Mouse (Mus musculus): Measurements from ENCODE around the gene Dnajc5. TPM values are rescaled to one million over a fixed set of nuclear protein-coding genes. Genes with fewer than 3 reads are reported as not detected.

Gene Dnajc5
- polyA plus RNA-seq, 1 experiment = 31.8 TPM

DNA sequence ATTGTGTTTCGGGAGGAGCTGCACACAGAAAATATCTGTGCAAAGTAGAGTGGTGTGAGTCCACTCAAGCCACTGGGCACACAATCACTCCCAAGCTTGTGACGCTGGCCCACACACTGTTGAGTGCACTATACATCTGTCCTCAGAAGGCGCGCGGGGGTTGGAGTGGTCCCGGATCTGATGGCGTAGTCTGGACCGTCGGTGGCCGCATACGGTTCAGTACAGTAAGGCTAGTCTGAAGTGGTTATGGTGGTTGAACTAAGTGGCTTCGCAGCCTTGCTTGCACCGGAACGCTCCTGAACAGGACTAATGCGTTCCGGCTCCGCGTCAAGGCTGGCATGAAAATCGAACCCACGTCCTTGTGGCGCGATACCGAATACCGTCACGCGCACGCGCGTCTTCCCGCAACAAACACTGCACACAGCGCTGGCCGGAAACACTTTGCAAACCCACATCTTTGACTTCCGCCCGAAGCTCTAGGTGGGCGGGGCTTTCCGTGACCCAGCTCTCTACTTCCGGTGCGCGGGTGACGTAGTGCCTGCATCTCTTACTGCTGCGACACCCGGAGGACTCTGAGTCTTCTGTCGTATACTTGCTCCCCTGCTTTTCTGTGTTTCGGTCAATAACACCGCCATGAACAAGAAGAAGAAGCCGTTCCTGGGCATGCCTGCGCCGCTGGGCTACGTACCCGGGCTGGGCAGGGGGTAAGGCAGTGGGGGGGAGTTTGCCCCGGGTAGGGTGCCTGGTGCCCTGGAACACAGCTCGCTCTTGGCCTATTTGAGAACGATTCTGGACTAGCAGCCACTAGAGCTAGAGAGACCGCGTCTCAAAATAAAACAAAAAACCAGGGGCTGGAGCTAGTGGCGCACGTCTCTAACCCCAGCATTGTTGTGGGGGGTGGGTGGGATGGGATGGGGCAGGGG lies 80.8 kb downstream of the Dnajc5 start:
- no peak for TF ChIP-seq GATA1 (IDR thresholded peaks at IDR 0.05; ENCODE audit: low read length)

DNA sequence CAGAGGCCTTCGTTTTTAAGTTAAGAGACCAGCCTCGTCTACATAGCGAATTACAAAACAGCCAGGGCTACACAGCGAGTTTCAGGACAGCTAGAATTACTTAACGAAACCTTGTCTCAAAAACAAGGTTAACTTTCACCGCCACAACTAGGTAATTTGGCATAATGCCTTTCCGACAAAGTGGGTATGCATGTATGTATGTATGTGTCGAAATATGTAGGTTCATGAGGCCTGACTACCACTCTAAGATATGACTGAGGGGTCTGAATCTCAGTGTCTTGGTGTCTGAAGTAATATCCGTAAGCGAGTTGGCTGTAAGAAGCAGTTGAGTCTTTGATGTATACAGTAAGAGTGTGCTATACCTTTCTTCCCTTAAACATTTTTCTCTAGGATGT lies 81.5 kb downstream of the Dnajc5 start:
- TF ChIP-seq GATA1 (IDR thresholded peaks at IDR 0.05; ENCODE audit: low read length) = no peak

GRCm38 (mm10) chr2:181602367-181602766 lies 82.1 kb downstream of the Dnajc5 start:
- TF ChIP-seq GATA1 (IDR thresholded peaks at IDR 0.05; ENCODE audit: low read length) = no peak

Other genes starting within 250 kb of the Dnajc5 start
- gene Gmeb2, start 232.4 kb upstream of the Dnajc5 start, polyA plus RNA-seq (2012) = 10.8 and 19.1 TPM in 2 replicates
- not detected in 2 replicates for gene Stmn3, start 206.0 kb upstream of the Dnajc5 start, polyA plus RNA-seq (2012)
- gene Rtel1, start 200.7 kb upstream of the Dnajc5 start, polyA plus RNA-seq (2012) = 25.1 and 35.5 TPM in 2 replicates
- 36.5 and 42.9 TPM in 2 replicates for gene Zgpat, start 155.6 kb upstream of the Dnajc5 start, polyA plus RNA-seq (2012)
- 21.7 and 25.2 TPM in 2 replicates for gene Arfrp1, start 155.1 kb upstream of the Dnajc5 start, polyA plus RNA-seq (2012)
- 17.7 and 30.2 TPM in 2 replicates for gene Lime1, start 140.4 kb upstream of the Dnajc5 start, polyA plus RNA-seq (2012)
- 0.11 and 0.22 TPM in 2 replicates for gene Zbtb46, start 61.1 kb upstream of the Dnajc5 start, polyA plus RNA-seq (2012)
- gene Abhd16b, start 27.3 kb upstream of the Dnajc5 start, polyA plus RNA-seq (2012) = not detected in 2 replicates
- gene Tpd52l2, start 23.3 kb upstream of the Dnajc5 start, polyA plus RNA-seq (2012) = 31.1 and 70.5 TPM in 2 replicates
- gene Uckl1, start 64.4 kb downstream of the Dnajc5 start, polyA plus RNA-seq (2012) = 71.6 and 72.0 TPM in 2 replicates
- 25.6 and 26.6 TPM in 2 replicates for gene Prpf6, start 71.4 kb downstream of the Dnajc5 start, polyA plus RNA-seq (2012)
- 82.6 and 93.4 TPM in 2 replicates for gene Zfp512b, start 72.3 kb downstream of the Dnajc5 start, polyA plus RNA-seq (2012)
- 2.2 and 2.4 TPM in 2 replicates for gene Samd10, start 78.7 kb downstream of the Dnajc5 start, polyA plus RNA-seq (2012)
- not detected in 2 replicates for gene Gm29797, start 136.5 kb downstream of the Dnajc5 start, polyA plus RNA-seq (2012)
- gene Sox18, start 151.2 kb downstream of the Dnajc5 start, polyA plus RNA-seq (2012) = 0.05 TPM in 1 of 2 replicates, not detected in the other
- gene Tcea2, start 159.8 kb downstream of the Dnajc5 start, polyA plus RNA-seq (2012) = not detected in 2 replicates
- 20.0 and 25.5 TPM in 2 replicates for gene Rgs19, start 173.5 kb downstream of the Dnajc5 start, polyA plus RNA-seq (2012)
- not detected in 2 replicates for gene Lkaaear1, start 178.0 kb downstream of the Dnajc5 start, polyA plus RNA-seq (2012)
- gene Oprl1, start 194.5 kb downstream of the Dnajc5 start, polyA plus RNA-seq (2012) = not detected in 2 replicates
- gene Myt1, start 242.8 kb downstream of the Dnajc5 start, polyA plus RNA-seq (2012) = not detected in 2 replicates

Measured in G1E-ER4 (cell line).